In genomic region chr19:3718481-3719361, GRCm38 (mm10) we compare ENCODE assay signal across 8 mouse cellular contexts. TPM values are rescaled to one million over a fixed set of nuclear protein-coding genes. Genes with fewer than 3 reads are reported as not detected.
DNase-seq lines count a peak whose midpoint lies in the region; ATAC-seq lines count a peak whose summit lies in the region.

No protein-coding gene starts in this region.

- no peak overlapping the region for H3K27ac ChIP-seq in forebrain, embryonic 13.5 days
- no peak overlapping the region for H3K27ac ChIP-seq in liver, embryonic 16.5 days (ENCODE audit: low read length)
- H3K27ac ChIP-seq in neural tube, embryonic 13.5 days (replicated peaks), result no peak overlapping the region

- peak; percentile 83 for ATAC-seq in forebrain, embryonic 13.5 days
- peak; percentile 65 for ATAC-seq in liver, embryonic 16.5 days (ENCODE audit: low read depth)
- ATAC-seq in neural tube, embryonic 13.5 days (ENCODE audit: low read depth), result peak; percentile 60; the same call in 1 of the 2 replicates

- peaks cover 13% of the 10 kb centered on the region for H3K4me1 ChIP-seq in forebrain, embryonic 13.5 days
- peaks cover 10% of the 10 kb centered on the region; the same call in 1 of the 2 replicates for H3K4me1 ChIP-seq in liver, embryonic 16.5 days (ENCODE audit: control insufficient read depth, low read depth, low read length)
- H3K4me1 ChIP-seq in neural tube, embryonic 13.5 days (replicated peaks), result peaks cover 14% of the 10 kb centered on the region

- DNase-seq in CD4-positive helper T cell, adult 2 months (ENCODE audit: low read depth, low spot score), result peak; percentile 82
- DNase-seq in c-Kit-positive CD71-positive TER-119-positive erythroid progenitor cells, embryonic 14.5 days (ENCODE audit: low spot score), result peak; percentile 55
- peak; percentile 72 to 84 for DNase-seq in heart, postnatal 10 days
- peak; percentile 69 to 80 for DNase-seq in kidney, postnatal 36 days
- peak; percentile 45 for DNase-seq in telencephalon, adult 2 months (ENCODE audit: low read depth, low spot score)

- no peaks in the 10 kb centered on the region for H3K27me3 ChIP-seq in forebrain, embryonic 13.5 days
- H3K27me3 ChIP-seq in liver, embryonic 16.5 days (ENCODE audit: control insufficient read depth, insufficient read depth, low read depth, low read length), result no peaks in the 10 kb centered on the region
- no peaks in the 10 kb centered on the region for H3K27me3 ChIP-seq in neural tube, embryonic 13.5 days

- H3K9ac ChIP-seq in forebrain, embryonic 13.5 days, result peak overlapping the region; percentile 54
- peak overlapping the region; percentile 56 for H3K9ac ChIP-seq in liver, embryonic 16.5 days (ENCODE audit: low read depth, low read length)
- H3K9ac ChIP-seq in neural tube, embryonic 13.5 days, result peak overlapping the region; percentile 62

- WGBS in forebrain, embryonic 13.5 days, result 42% methylated on average over 19 of the region's 19 CpGs
- 37% methylated on average over 19 of the region's 19 CpGs for WGBS in liver, embryonic 16.5 days (ENCODE audit: insufficient replicate concordance)
- WGBS in neural tube, embryonic 13.5 days, result 42% methylated on average over 19 of the region's 19 CpGs

- peaks cover 44% of the 10 kb centered on the region for H3K36me3 ChIP-seq in forebrain, embryonic 13.5 days (ENCODE audit: poor library complexity, severe bottlenecking)
- H3K36me3 ChIP-seq in liver, embryonic 16.5 days (ENCODE audit: control insufficient read depth, insufficient read depth), result peaks cover 20% of the 10 kb centered on the region
- peaks cover 43% of the 10 kb centered on the region for H3K36me3 ChIP-seq in neural tube, embryonic 13.5 days

- intact Hi-C loops in heart, postnatal 10 days (cut with DNase I), result loop anchor here (1.0 kb wide), 1 partner anchor 95 kb away; no protein-coding TSS in a partner anchor

- H3K4me3 ChIP-seq in forebrain, embryonic 13.5 days, result peak overlapping the region; percentile 35
- H3K4me3 ChIP-seq in liver, embryonic 16.5 days (ENCODE audit: low read depth, low read length), result peak overlapping the region; percentile 56
- H3K4me3 ChIP-seq in neural tube, embryonic 13.5 days, result peak overlapping the region; percentile 31

- H3K4me2 ChIP-seq in forebrain, embryonic 13.5 days, result peak overlapping the region; percentile 73
- peak overlapping the region; percentile 80 for H3K4me2 ChIP-seq in liver, embryonic 16.5 days (ENCODE audit: low read depth, low read length)
- H3K4me2 ChIP-seq in neural tube, embryonic 13.5 days, result peak overlapping the region; percentile 71

- 0 out of 2 replicates have a peak, but pooled peaks cover 3% of the 10 kb centered on the region for H3K9me3 ChIP-seq in forebrain, embryonic 13.5 days (replicated peaks)
- H3K9me3 ChIP-seq in liver, embryonic 16.5 days (replicated peaks; ENCODE audit: control insufficient read depth, low read length), result no peaks in the 10 kb centered on the region
- no peaks in the 10 kb centered on the region for H3K9me3 ChIP-seq in neural tube, embryonic 13.5 days

RNA-seq across cellular contexts. Expression of gene 1810055G02Rik, which starts 10.6 kb away (rescaled TPM):
- polyA plus RNA-seq in forebrain, embryonic 13.5 days (2015; fragmentation: Nextera tagmentation; extraction: Ambion mirVana), result 27.8 and 32.6 TPM in 2 replicates
- 10 to 100 TPM; 12.0 to 14.2 TPM for total RNA-seq in heart, postnatal 10 days (2021)
- 15.8 and 16.5 TPM in 2 replicates for polyA plus RNA-seq in liver, embryonic 16.5 days (2015; fragmentation: Nextera tagmentation; extraction: Ambion mirVana)
- 38.5 and 42.5 TPM in 2 replicates for polyA plus RNA-seq in neural tube, embryonic 13.5 days (2015; fragmentation: Nextera tagmentation; extraction: Ambion mirVana)

RNA-seq across cellular contexts. Expression of gene Lrp5, which starts 32.4 kb away (rescaled TPM):
- 2.0 and 2.2 TPM in 2 replicates for polyA plus RNA-seq in forebrain, embryonic 13.5 days (2015; fragmentation: Nextera tagmentation; extraction: Ambion mirVana)
- 10 to 100 TPM; 50.6 to 51.0 TPM for total RNA-seq in heart, postnatal 10 days (2021)
- polyA plus RNA-seq in liver, embryonic 16.5 days (2015; fragmentation: Nextera tagmentation; extraction: Ambion mirVana), result 2.2 and 2.7 TPM in 2 replicates
- 1.6 and 1.9 TPM in 2 replicates for polyA plus RNA-seq in neural tube, embryonic 13.5 days (2015; fragmentation: Nextera tagmentation; extraction: Ambion mirVana)

RNA-seq across cellular contexts. Expression of gene Kmt5b, which starts 48.5 kb away (rescaled TPM):
- 43.3 and 52.7 TPM in 2 replicates for polyA plus RNA-seq in forebrain, embryonic 13.5 days (2015; fragmentation: Nextera tagmentation; extraction: Ambion mirVana)
- 10 to 100 TPM; 36.7 to 38.9 TPM for total RNA-seq in heart, postnatal 10 days (2021)
- 6.7 and 7.4 TPM in 2 replicates for polyA plus RNA-seq in liver, embryonic 16.5 days (2015; fragmentation: Nextera tagmentation; extraction: Ambion mirVana)
- polyA plus RNA-seq in neural tube, embryonic 13.5 days (2015; fragmentation: Nextera tagmentation; extraction: Ambion mirVana), result 43.7 and 45.7 TPM in 2 replicates
